Mouse (Mus musculus) gonadal fat pad, adult 2 months (tissue): ENCODE data around the gene Dnajb5. TPM values are rescaled to one million over a fixed set of nuclear protein-coding genes. Genes with fewer than 3 reads are reported as not detected.
"Not testable (repeated sequence)": the region's sequence is repeated elsewhere in the genome, so short reads cannot be mapped to it uniquely, and the experiment has no call there.

Experiments
- DNase-seq: peaks from one replicate; pipeline ENCODE4 v3.0.0-alpha.2; 2012; ENCODE audit warnings: low read depth
- polyA plus RNA-seq: library from polyadenylated mRNA; depleted of rRNA; stranded (reverse); fragments of >200 nt; gene quantifications from 2 replicates; pipeline ENCODE4 v1.2.3, GENCODE M21; 2012; rRNA removed

The Dnajb5 gene
- polyA plus RNA-seq, 1 experiment = 11.1 TPM

DNA sequence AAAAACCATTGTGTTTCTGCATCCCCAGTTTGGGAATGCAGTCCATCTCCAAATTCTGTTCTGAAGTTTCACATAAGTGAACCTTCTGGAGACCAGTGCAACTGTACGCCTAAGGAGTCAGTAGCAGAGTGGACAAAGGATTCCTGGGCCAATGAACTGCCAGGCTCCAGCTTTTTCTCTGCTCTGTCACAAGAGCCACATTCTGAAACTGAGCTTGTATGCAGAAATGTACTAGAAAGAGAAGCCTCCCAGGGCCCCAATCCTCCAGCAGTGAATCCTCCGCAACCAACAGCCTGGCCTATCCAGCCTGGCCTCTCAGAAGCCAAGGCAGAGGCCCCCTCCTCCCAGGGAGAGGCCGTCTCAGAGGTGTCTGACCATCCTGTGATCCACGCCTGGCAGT lies 23.3 kb downstream of the Dnajb5 start:
- DNase-seq = no peak

DNA sequence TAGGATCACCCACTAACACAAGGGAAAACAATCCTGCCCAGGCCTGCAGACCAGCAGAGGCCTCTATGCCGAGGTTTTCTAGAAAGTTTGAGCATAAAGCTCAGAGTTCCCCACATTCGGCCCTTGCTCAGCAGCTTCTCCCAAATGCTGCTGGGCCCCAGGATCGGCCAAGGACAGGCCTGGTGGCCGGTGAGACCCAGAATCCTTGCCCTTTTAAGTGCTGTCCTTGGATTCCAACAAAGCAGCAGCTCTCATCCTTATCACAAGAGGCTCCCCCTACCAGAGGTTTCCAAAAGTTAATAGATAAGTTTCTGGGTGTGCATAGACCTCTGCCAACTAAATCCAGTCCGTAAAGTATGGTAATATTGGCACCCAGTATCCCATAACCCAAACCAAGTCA lies 24.3 kb downstream of the Dnajb5 start:
- no peak for DNase-seq

DNA sequence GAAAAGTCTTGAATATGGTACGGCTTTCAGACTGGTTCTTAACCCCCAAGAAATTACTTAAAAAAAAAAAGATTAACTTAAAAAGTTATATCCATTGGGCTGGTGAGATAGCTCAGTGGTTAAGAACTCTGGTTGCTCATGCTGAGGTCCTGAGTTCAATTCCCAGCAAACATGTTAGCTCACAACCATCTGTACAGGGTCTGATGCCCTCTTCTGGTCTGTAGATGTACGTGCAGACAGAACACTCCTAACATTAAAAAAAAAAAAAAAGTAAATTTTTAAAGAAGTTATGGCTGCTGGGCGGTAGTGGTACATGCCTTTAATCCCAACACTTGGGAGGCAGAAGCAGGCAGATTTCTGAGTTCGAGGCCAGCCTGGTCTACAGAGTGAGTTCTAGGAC lies 28.4 kb downstream of the Dnajb5 start:
- DNase-seq = no peak

DNA sequence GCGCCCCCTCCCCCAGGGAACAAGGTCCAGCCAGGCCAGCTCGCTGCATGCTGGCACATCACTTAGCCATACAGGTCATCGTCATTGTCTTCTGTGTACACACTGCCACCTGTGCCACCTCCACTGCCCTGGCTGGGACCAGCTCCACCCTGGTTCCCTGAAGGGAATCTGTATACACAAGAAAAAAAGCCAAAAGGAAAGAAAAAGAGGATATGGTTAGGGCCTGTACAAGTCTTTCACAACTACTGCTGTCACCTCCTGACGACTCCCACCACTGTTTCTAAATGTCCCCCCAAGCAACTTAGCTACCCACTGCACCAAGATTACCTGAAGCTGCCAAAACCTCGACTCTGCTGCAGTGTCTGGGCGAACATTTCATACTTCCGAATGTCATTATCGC lies 30.9 kb downstream of the Dnajb5 start:
- DNase-seq = not testable (repeated sequence)

DNA sequence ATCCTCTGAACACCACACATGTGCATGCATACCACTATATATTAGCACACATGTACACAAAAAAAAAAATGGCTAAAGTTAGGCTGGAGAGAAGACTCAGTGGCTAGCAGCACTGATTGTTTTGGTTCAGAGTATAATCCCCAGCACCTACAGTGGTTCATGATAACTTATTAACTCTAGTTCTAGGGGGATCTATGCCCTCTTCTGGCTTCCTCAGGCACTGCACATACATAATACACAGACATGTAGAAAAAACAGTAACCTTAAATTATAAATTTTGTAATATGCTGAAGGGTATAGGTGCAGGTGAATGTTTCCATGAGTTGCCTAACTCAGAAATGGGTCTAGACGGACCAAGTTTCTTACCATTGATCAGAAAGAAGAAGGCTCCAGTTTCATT lies 38.7 kb downstream of the Dnajb5 start:
- DNase-seq = no peak

DNA sequence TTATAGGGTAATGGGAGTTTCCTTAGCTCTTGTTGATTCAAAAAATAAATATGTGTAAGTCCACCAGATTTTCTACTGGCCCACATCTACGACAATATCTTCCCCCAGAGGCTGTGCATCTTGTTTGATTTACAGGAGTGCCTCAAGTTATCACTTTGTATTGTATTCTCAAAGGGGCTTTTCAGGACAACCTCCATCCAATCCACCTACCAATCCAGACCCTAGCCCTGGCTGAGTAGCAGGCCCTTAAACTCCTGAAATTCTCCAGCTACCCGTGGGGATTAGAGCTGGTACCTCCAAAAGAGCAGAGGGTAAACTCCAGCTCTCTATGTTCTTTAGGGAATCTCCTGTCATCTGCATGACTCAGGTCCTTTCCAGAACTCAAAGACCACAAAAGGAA lies 48.4 kb downstream of the Dnajb5 start:
- no peak for DNase-seq

DNA sequence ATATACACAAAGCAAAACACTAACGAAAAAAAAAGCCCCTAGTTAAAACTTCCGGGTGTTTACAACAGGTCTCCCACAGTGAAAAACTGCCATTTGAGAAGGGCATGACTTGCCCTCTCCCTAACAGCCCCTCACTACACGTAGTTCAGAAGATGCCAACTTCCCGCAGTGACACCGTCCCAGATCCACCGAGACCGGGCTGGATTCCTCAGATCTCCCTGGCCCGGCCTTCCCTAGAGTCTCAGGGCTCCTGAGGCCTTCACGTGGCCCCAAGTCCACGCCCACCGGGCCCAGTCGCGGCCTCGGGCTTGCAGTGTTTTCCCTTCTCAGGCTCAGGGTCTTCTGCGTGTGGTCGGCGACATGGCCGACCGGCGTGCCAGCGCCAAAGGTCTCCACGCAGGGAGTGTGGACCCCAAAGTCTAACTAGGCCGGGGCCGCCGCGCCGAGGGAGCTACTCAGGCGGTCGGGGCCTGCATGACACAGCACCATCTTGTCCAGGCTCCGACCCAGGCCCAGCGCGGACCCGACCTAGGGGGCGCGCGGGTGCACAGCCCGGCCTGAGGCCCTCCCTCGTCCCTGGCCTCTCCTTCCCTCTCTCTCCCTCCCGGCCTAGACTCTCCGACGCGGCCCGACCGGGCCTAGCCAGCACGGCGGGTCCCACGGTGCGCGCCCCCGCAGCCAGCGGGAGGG lies 50.0 kb downstream of the Dnajb5 start:
- no peak for DNase-seq

DNA sequence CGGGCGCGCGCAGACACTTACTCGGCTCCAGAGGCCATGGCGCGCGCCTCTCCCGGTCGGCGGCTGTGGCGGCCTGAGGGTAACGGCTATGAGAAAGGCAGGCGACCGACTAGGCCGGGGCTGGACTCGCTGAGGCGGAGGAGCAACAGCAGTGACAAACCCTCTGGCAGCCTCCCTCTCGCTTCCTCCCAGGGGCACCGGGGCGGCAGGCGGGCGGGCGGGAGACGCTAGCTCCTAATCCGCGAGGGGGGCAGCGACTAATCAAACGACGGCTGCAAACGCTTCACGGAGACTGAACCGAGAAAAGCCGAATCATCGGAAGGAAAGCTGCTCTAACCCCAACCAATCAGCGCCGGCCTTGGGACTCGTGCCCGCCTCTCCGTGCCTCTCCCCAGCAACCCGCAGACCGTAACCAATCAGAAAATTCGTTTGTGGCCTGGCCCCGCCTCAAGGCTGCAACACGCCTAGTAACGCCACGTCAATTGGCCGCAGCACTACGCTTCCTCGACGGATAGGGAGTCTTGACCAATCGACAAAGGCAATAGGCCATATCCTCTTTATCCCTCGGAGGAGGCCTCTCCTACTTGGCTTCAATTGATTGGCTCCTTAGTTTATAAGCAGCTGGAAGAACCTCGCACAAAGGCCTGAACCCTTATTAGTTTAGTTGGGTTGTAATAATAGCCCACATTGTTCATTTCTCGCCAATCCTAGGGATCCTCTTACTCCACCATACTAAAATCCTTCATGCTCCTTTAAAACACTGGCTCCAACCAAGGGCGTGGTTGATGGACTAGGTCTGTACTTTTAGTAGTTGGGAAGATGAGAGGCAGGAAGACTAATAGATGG lies 50.8 kb downstream of the Dnajb5 start, which contains the start of gene Vcp:
Gene Vcp (minus strand): TSS at position 367 of the 846 bp plus-strand sequence.
- peak; percentile 95 for DNase-seq

DNA sequence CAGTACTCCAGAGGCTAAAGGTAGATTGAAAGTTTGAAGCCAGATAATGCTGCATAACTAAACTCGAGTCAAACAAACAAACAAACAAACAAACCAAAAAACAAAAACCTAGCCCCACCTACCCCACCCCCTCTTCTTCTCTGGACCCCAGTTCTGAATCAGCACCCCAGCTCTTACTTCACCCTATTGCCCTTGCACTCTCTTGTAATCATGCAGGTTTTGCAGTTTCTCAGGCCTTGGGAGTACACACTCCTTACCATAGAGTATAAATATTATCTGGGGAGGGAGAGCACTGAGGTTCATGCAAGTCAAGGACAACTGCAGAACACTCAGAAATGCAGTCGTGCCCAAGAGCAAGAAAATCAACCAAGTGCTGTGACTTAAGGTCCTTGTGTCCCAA lies 51.7 kb downstream of the Dnajb5 start:
- DNase-seq = no peak

DNA sequence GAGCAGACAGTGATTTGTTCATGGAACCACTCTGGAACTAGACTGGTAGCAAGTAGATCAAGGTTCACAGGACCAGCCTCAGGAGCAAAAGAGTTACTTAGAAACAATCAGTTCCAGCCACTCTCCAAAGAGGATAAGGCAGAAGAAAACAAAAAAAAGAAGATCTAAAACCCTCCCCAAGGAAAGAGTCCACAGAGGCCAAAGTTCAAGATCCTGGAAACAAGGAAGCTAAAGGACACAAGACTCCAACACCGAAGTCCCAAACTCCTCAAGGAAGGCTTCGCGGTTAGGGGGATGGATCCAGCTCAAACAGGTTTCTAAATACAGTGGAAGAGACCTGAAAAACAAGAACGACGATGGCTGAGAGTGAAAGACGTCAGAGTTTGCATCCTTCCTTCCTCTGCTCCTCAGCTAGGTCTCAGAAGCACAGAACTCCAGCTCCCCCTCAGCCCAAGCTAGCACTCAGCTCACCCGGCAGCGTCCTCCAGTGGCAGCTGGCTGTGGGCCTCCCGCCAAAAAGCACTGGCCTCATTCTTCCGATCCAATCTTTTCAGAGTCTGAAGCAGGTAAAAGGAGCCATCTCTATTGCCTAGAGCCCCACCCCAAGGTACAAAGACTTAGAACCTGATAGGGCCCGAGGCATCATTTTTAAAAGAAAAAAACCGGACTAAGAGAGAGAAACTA lies 53.3 kb downstream of the Dnajb5 start:
- no peak for DNase-seq

DNA sequence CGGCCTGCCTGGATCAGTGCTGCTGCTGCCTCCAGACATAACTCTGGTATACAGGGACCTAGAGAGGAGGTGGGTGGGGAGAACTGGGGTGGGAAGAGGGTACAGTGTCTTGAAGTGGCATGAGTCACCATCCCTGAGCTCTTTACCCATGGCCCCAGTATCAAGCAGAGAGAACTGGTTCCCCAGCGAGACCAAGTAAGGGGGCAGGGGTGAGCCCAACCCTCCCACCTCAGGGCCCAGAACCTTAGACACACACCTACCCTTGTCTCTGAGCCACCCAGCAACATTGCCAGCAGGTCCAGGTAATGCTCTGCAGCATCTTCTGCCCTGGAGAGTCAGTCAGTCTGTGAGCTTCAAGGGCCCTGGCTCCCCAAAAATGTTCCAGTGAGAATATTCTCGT lies 55.3 kb downstream of the Dnajb5 start:
- DNase-seq = no peak

DNA sequence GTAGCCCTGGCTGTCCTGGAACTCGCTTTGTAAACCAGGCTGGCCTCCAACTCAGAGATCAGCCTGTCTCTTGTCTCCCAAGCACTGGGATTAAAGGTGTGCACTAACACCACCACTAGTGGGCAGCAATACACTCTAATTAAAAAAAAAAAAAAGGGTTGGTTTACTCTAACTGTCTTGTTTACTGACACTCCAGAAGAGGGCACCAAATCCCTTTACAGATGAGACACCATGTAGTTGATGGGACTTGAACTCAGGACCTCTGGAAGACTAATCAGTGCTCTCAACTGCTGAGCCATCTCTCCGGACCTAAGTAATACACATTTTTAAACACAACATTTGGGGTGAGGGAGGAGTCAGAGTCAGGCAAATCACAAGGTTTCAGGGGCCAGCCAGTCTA lies 56.2 kb downstream of the Dnajb5 start:
- no peak for DNase-seq

Other genes starting within 250 kb of the Dnajb5 start
- not detected in 2 replicates for gene 4930578G10Rik, start 214.3 kb upstream of the Dnajb5 start, polyA plus RNA-seq
- gene Ccl19, start 193.2 kb upstream of the Dnajb5 start, polyA plus RNA-seq = 17.8 and 20.5 TPM in 2 replicates
- 79.4 and 95.3 TPM in 2 replicates for gene Ccl21a, start 175.8 kb upstream of the Dnajb5 start, polyA plus RNA-seq
- gene Fam205a1, start 95.9 kb upstream of the Dnajb5 start, polyA plus RNA-seq = 0.04 TPM in 2 replicates
- 0.03 and 0.04 TPM in 2 replicates for gene Gm12394, start 93.0 kb upstream of the Dnajb5 start, polyA plus RNA-seq
- 0.54 and 0.86 TPM in 2 replicates for gene Fam205c, start 75.6 kb upstream of the Dnajb5 start, polyA plus RNA-seq
- 0.94 and 1.6 TPM in 2 replicates for gene Phf24, start 33.2 kb upstream of the Dnajb5 start, polyA plus RNA-seq
- 0.22 TPM in 1 of 2 replicates, not detected in the other for gene 1700022I11Rik, start 19.8 kb downstream of the Dnajb5 start, polyA plus RNA-seq
- 142 and 179 TPM in 2 replicates for gene Vcp, start 50.7 kb downstream of the Dnajb5 start, polyA plus RNA-seq
- gene Fancg, start 60.7 kb downstream of the Dnajb5 start, polyA plus RNA-seq = 10.8 and 13.5 TPM in 2 replicates
- gene Pigo, start 76.0 kb downstream of the Dnajb5 start, polyA plus RNA-seq = 18.0 and 24.3 TPM in 2 replicates
- 68.2 and 103 TPM in 2 replicates for gene Stoml2, start 81.9 kb downstream of the Dnajb5 start, polyA plus RNA-seq
- gene Fam214b, start 96.4 kb downstream of the Dnajb5 start, polyA plus RNA-seq = 25.4 and 27.6 TPM in 2 replicates
- gene Unc13b, start 109.1 kb downstream of the Dnajb5 start, polyA plus RNA-seq = 22.1 and 22.4 TPM in 2 replicates